Mouse (Mus musculus): ENCODE measurements at regions not wholly inside any gene's neighbourhood (a gene's known extent, or its start where the extent isn't known, plus 50 kb on each side); places are given as distances from the start of the nearest gene placed in this dataset.
A peak's percentile ranks its signal among the peaks of the same experiment; 100 is the strongest.

- WGBS, result 47% methylated on average over 3 of the region's 3 CpGs
- TF ChIP-seq CTCF (IDR thresholded peaks at IDR 0.05; ENCODE audit: insufficient read depth, low read length) (no peak), POLR2A (IDR thresholded peaks at IDR 0.05; ENCODE audit: borderline replicate concordance, extremely low read depth, low read depth, low read length) (no peak)
- no peak for DNase-seq
- Histone ChIP-seq H3K4me1 (ENCODE audit: control insufficient read depth, insufficient read depth, low read length) (no peaks in the 10 kb centered on the region), H3K4me3 (replicated peaks; ENCODE audit: extremely low read depth, low read depth, low read length) (no peak overlapping the region)
Measured at GRCm38 (mm10) chr1:167979187-167979586, 290.1 kb downstream of the Lmx1a start.

GRCm38 (mm10) chr1:167979588-167979987 is 290.6 kb downstream of the Lmx1a start:
- H3K4me1 ChIP-seq (ENCODE audit: control insufficient read depth, insufficient read depth, low read length), result no peaks in the 10 kb centered on the region
- TF ChIP-seq POLR2A (IDR thresholded peaks at IDR 0.05; ENCODE audit: borderline replicate concordance, extremely low read depth, low read depth, low read length) (no peak), CTCF (IDR thresholded peaks at IDR 0.05; ENCODE audit: insufficient read depth, low read length) (no peak)
- no peak for DNase-seq
- no peak overlapping the region for H3K4me3 ChIP-seq (replicated peaks; ENCODE audit: extremely low read depth, low read depth, low read length)
- WGBS, result 70% methylated on average over 5 of the region's 5 CpGs

- TF ChIP-seq POLR2A (IDR thresholded peaks at IDR 0.05; ENCODE audit: borderline replicate concordance, extremely low read depth, low read depth, low read length) (no peak), CTCF (IDR thresholded peaks at IDR 0.05; ENCODE audit: insufficient read depth, low read length) (no peak)
- DNase-seq, result no peak
Measured at GRCm38 (mm10) chr1:167981292-167981691, 292.3 kb downstream of the Lmx1a start.

DNA sequence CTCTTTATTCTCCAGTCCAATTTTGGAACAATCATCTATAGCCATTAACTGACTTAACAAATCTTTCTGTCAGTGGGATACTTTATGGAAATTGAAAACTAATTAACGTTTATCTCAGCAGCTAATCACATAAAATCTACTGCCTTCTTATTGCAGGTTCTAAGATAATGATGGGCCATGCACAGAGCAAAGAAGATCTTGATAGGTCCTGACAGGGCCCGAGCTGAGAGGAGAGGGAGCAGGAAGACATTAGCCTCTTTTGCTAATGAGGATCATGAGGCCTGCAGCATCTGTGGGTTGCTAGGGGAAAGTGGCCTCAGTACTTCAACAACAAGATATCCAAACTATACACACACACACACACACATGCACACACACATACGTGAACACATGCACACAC is 318.4 kb downstream of the Lmx1a start:
- Histone ChIP-seq H3K4me3 (replicated peaks; ENCODE audit: extremely low read depth, low read depth, low read length) (no peak overlapping the region), H3K4me1 (ENCODE audit: control insufficient read depth, insufficient read depth, low read length) (0 out of 2 replicates have a peak, but pooled peaks cover 2% of the 10 kb centered on the region)
- WGBS, result 75% methylated on average over 3 of the region's 3 CpGs
- no peak for DNase-seq
- TF ChIP-seq CTCF (IDR thresholded peaks at IDR 0.05; ENCODE audit: insufficient read depth, low read length), result no peak
- TF ChIP-seq POLR2A (IDR thresholded peaks at IDR 0.05; ENCODE audit: borderline replicate concordance, extremely low read depth, low read depth, low read length), result no peak

More at GRCm38 (mm10) chr1:167981292-167981691, 292.3 kb downstream of the Lmx1a start:
- WGBS, result 97% methylated on average over 2 of the region's 2 CpGs
- no peak overlapping the region for H3K4me3 ChIP-seq (replicated peaks; ENCODE audit: extremely low read depth, low read depth, low read length)
- H3K4me1 ChIP-seq (ENCODE audit: control insufficient read depth, insufficient read depth, low read length), result no peaks in the 10 kb centered on the region

GRCm38 (mm10) chr1:168008216-168008615 is 319.2 kb downstream of the Lmx1a start:
- TF ChIP-seq POLR2A (IDR thresholded peaks at IDR 0.05; ENCODE audit: borderline replicate concordance, extremely low read depth, low read depth, low read length), result no peak
- TF ChIP-seq CTCF (IDR thresholded peaks at IDR 0.05; ENCODE audit: insufficient read depth, low read length), result no peak
- Histone ChIP-seq H3K4me3 (replicated peaks; ENCODE audit: extremely low read depth, low read depth, low read length) (no peak overlapping the region), H3K4me1 (ENCODE audit: control insufficient read depth, insufficient read depth, low read length) (0 out of 2 replicates have a peak, but pooled peaks cover 2% of the 10 kb centered on the region)
- WGBS, result 69% methylated on average over 1 of the region's 1 CpGs
- DNase-seq, result no peak

- 75% methylated on average over 5 of the region's 5 CpGs for WGBS
- TF ChIP-seq POLR2A (IDR thresholded peaks at IDR 0.05; ENCODE audit: borderline replicate concordance, extremely low read depth, low read depth, low read length) (no peak), CTCF (IDR thresholded peaks at IDR 0.05; ENCODE audit: insufficient read depth, low read length) (no peak)
- no peak for DNase-seq
- H3K4me3 ChIP-seq (replicated peaks; ENCODE audit: extremely low read depth, low read depth, low read length), result no peak overlapping the region
- H3K4me1 ChIP-seq (ENCODE audit: control insufficient read depth, insufficient read depth, low read length), result 0 out of 2 replicates have a peak, but pooled peaks cover 2% of the 10 kb centered on the region
Measured at GRCm38 (mm10) chr1:168010416-168010815, 321.4 kb downstream of the Lmx1a start.

DNA sequence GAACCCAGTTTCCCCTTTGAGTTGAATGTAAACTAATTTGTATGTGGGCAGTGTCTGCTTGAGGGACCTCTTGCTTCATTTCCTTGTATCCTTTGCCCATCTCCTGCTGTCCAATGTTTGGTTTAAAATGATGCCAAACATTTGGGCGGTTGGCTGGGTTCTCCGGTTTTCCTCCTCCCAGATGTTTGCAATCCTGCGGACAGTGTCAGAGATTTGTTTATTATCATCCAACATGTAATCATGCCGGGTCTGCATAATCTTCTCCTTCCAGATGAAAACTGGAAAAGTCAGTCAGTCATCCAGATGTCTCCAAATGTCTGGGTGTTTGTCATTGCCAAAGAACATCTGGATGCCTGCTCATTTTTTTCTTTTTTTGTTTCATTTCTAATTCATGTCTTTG is 323.0 kb downstream of the Lmx1a start:
- Histone ChIP-seq H3K4me1 (ENCODE audit: control insufficient read depth, insufficient read depth, low read length) (0 out of 2 replicates have a peak, but pooled peaks cover 2% of the 10 kb centered on the region), H3K4me3 (replicated peaks; ENCODE audit: extremely low read depth, low read depth, low read length) (no peak overlapping the region)
- TF ChIP-seq CTCF (IDR thresholded peaks at IDR 0.05; ENCODE audit: insufficient read depth, low read length) (no peak), POLR2A (IDR thresholded peaks at IDR 0.05; ENCODE audit: borderline replicate concordance, extremely low read depth, low read depth, low read length) (no peak)
- WGBS, result 31% methylated on average over 4 of the region's 4 CpGs
- DNase-seq, result peak; percentile 16

DNA sequence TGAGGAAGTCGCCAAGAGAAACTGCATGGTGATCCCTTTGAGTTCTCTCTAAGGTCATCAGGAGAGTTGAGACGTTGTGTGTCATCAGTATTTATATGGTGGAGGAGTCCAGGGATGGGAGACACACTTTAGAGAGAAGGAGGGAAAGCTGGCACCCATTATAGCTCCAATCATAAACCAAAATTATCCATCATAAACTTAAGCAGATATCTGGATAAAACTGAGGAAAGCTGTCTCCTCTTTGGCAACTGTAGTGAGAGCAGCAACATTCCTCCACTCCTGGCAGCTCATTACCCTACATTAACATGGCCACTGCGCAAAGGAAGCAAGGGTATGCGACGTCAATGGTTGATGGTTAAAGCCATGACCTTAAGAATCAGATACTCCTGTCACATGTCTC is 323.6 kb downstream of the Lmx1a start:
- WGBS, result 53% methylated on average over 5 of the region's 5 CpGs
- Histone ChIP-seq H3K4me1 (ENCODE audit: control insufficient read depth, insufficient read depth, low read length) (0 out of 2 replicates have a peak, but pooled peaks cover 2% of the 10 kb centered on the region), H3K4me3 (replicated peaks; ENCODE audit: extremely low read depth, low read depth, low read length) (no peak overlapping the region)
- DNase-seq, result no peak
- TF ChIP-seq CTCF (IDR thresholded peaks at IDR 0.05; ENCODE audit: insufficient read depth, low read length) (no peak), POLR2A (IDR thresholded peaks at IDR 0.05; ENCODE audit: borderline replicate concordance, extremely low read depth, low read depth, low read length) (no peak)

GRCm38 (mm10) chr1:168016375-168016890 is 327.4 kb downstream of the Lmx1a start:
- no peak for DNase-seq
- WGBS, result 57% methylated on average over 5 of the region's 5 CpGs

DNA sequence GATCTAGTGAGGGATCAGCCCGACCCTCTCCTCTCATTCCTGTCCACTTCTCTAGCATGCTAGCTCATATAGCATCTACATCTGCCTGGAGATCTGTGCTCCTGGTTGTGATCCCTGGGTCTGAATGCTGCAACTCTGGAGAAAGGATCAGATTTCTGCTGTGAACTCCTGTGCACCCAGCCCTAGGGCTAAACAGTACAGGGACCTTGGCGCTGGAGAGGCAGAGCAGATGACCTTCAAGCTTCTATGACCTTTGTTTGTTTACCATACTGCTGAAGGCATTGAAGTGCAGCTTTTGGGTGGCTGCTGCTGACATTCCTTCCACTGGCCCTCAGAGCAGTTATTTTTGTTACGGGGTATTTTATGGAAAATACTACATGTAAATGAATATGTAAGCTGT is 337.4 kb downstream of the Lmx1a start:
- no peak for TF ChIP-seq CTCF (IDR thresholded peaks at IDR 0.05; ENCODE audit: insufficient read depth, low read length)
- TF ChIP-seq POLR2A (IDR thresholded peaks at IDR 0.05; ENCODE audit: borderline replicate concordance, extremely low read depth, low read depth, low read length), result no peak
- no peak for DNase-seq
- 59% methylated on average over 3 of the region's 3 CpGs for WGBS
- H3K4me3 ChIP-seq (replicated peaks; ENCODE audit: extremely low read depth, low read depth, low read length), result no peak overlapping the region
- H3K4me1 ChIP-seq (ENCODE audit: control insufficient read depth, insufficient read depth, low read length), result no peaks in the 10 kb centered on the region

More at GRCm38 (mm10) chr1:168016375-168016890, 327.4 kb downstream of the Lmx1a start:
- no peak for TF ChIP-seq POLR2A (IDR thresholded peaks at IDR 0.05; ENCODE audit: borderline replicate concordance, extremely low read depth, low read depth, low read length)
- TF ChIP-seq CTCF (IDR thresholded peaks at IDR 0.05; ENCODE audit: insufficient read depth, low read length), result no peak
- H3K4me1 ChIP-seq (ENCODE audit: control insufficient read depth, insufficient read depth, low read length), result no peaks in the 10 kb centered on the region
- no peak overlapping the region for H3K4me3 ChIP-seq (replicated peaks; ENCODE audit: extremely low read depth, low read depth, low read length)
